Mouse (Mus musculus): ENCODE results near the gene Cd24a. TPM values are rescaled to one million over a fixed set of nuclear protein-coding genes. Genes with fewer than 3 reads are reported as not detected.

Gene Cd24a
- 449 and 461 TPM in 2 replicates for polyA plus RNA-seq (2015; fragmentation: Nextera tagmentation; extraction: Ambion mirVana)

DNA sequence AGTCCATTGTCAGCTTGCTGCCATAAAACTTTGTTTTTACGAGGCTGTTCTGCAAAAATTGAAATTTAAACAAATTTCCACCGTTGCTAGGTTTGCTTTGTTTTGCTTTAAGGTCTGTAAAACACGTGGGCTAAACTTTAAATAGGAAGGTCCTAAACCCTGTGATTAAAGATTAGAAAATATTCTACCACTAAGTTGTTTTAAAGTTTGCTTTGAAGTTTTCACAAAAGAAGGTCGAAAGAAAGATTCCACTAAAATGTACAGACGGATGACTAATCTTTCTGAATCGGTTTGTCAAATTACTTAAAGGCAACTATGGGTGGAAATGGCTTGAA lies at the start of gene Cd24a:
Gene Cd24a, plus strand, starts transcription at position 288 of the 335 bp plus-strand sequence.
- TF ChIP-seq CTCF (IDR thresholded peaks at IDR 0.05; ENCODE audit: low read depth), result no peak
- TF ChIP-seq EP300 (IDR thresholded peaks at IDR 0.05; ENCODE audit: low read depth), result no peak
- Histone ChIP-seq H3K4me1 (ENCODE audit: insufficient read depth) (peaks cover 24% of the 10 kb centered on the region), H3K27ac (ENCODE audit: low read depth) (peak within 1 kb of the TSS; percentile 98), H3K36me3 (replicated peaks; ENCODE audit: insufficient read depth, low read length) (peaks cover 14% of the 10 kb centered on the region), H3K9ac (replicated peaks) (peak within 1 kb of the TSS; percentile 81), H3K4me2 (ENCODE audit: low read depth, low read length) (peak within 1 kb of the TSS; percentile 96), H3K4me3 (ENCODE audit: low read depth, low read length) (peak within 1 kb of the TSS; percentile 90), H3K9me3 (ENCODE audit: low read length) (no peaks in the 10 kb centered on the region), H3K27me3 (ENCODE audit: insufficient read depth, low read length) (no peaks in the 10 kb centered on the region)
- under 1% methylated on average over 6 of the region's 6 CpGs for WGBS (ENCODE audit: insufficient replicate concordance)
- DNase-seq (no peak), ATAC-seq (no peak)

DNA sequence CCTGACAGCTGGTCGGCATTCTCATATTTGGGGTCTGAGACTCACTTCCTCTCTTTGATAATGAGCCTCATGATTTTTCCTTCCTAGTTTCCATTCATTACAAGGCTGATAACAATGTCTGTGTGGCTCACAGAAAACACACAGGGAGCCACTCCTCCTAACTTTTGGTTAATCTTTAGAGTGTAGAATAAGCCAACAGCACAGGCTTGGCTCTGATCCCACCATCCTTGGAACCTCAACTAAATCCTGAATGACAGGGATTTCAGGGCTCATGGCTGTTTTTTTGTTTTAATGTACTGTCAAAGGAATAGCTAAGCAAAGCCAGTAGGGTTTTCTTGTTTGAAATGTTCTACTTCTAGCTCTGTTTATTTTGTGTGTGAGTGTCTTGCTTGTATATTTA lies 43.7 kb upstream of the Cd24a start:
- Histone ChIP-seq H3K27me3 (ENCODE audit: insufficient read depth, low read length) (no peaks in the 10 kb centered on the region), H3K9ac (replicated peaks) (no peak overlapping the region), H3K4me1 (ENCODE audit: insufficient read depth) (peaks cover 14% of the 10 kb centered on the region), H3K4me3 (ENCODE audit: low read depth, low read length) (no peak overlapping the region), H3K36me3 (replicated peaks; ENCODE audit: insufficient read depth, low read length) (peaks cover 26% of the 10 kb centered on the region), H3K27ac (ENCODE audit: low read depth) (no peak overlapping the region), H3K9me3 (ENCODE audit: low read length) (no peaks in the 10 kb centered on the region), H3K4me2 (ENCODE audit: low read depth, low read length) (no peak overlapping the region)
- DNase-seq (no peak), ATAC-seq (no peak)
- TF ChIP-seq CTCF (IDR thresholded peaks at IDR 0.05; ENCODE audit: low read depth), result no peak
- TF ChIP-seq EP300 (IDR thresholded peaks at IDR 0.05; ENCODE audit: low read depth), result no peak
- 31% methylated on average over 1 of the region's 1 CpGs for WGBS (ENCODE audit: insufficient replicate concordance)

DNA sequence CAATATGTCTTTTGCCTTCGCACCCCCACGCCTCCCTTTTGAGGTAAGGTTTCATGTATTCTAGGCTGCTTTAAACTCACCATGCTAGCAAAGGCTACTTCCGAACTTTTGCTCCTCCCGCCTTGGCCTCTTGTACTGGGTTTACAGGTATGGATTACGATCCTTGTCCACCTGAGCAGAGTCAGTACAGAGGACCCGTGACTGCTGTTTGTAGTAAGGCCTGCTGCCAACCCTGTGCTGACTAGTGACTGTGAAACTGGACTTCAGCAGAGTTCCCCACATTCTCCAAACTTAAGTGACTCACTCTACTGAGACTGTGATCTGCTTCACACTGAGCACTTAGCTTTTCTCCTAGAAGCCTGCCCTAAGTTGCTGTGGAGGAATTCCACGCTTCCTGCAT lies 40.4 kb upstream of the Cd24a start:
- H3K27me3 ChIP-seq (ENCODE audit: insufficient read depth, low read length), result no peaks in the 10 kb centered on the region
- no peaks in the 10 kb centered on the region for H3K9me3 ChIP-seq (ENCODE audit: low read length)
- 83% methylated on average over 7 of the region's 7 CpGs for WGBS (ENCODE audit: insufficient replicate concordance)
- peaks cover 10% of the 10 kb centered on the region; the same call in 1 of the 2 replicates for H3K36me3 ChIP-seq (replicated peaks; ENCODE audit: insufficient read depth, low read length)
- H3K4me1 ChIP-seq (ENCODE audit: insufficient read depth), result peaks cover 21% of the 10 kb centered on the region
- TF ChIP-seq EP300 (IDR thresholded peaks at IDR 0.05; ENCODE audit: low read depth), result no peak
- no peak for TF ChIP-seq CTCF (IDR thresholded peaks at IDR 0.05; ENCODE audit: low read depth)
- H3K4me2 ChIP-seq (ENCODE audit: low read depth, low read length), result no peak overlapping the region
- H3K9ac ChIP-seq (replicated peaks), result no peak overlapping the region
- no peak overlapping the region for H3K4me3 ChIP-seq (ENCODE audit: low read depth, low read length)
- DNase-seq, result no peak
- H3K27ac ChIP-seq (ENCODE audit: low read depth), result peak overlapping the region; percentile 44
- ATAC-seq, result no peak

DNA sequence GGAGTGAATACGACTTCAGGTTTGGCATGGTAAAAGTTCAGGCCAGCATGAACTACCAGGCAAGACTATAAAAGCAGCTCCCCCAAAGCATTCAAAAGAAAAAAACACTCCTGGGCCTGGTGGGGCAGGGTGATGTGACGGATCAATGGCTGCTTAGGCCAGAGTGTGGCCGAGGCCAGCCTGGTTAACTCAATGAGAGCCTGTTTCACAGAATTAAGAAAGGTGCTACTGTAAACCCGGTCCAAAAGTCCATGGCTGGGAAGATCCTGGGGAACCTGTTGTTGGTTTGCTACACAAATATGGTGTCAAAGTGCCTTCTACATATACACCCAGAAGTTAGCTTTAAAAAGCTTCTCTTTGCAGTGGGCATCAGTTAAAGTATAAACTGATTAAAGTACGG lies 39.3 kb upstream of the Cd24a start:
- 72% methylated on average over 5 of the region's 5 CpGs for WGBS (ENCODE audit: insufficient replicate concordance)
- 0 out of 2 replicates have a peak, but pooled peaks cover 4% of the 10 kb centered on the region for H3K36me3 ChIP-seq (replicated peaks; ENCODE audit: insufficient read depth, low read length)
- peak overlapping the region; percentile 69; the same call in 1 of the 2 replicates for H3K4me2 ChIP-seq (ENCODE audit: low read depth, low read length)
- H3K4me1 ChIP-seq (ENCODE audit: insufficient read depth), result peaks cover 21% of the 10 kb centered on the region
- no peaks in the 10 kb centered on the region for H3K27me3 ChIP-seq (ENCODE audit: insufficient read depth, low read length)
- no peak overlapping the region for H3K4me3 ChIP-seq (ENCODE audit: low read depth, low read length)
- H3K9ac ChIP-seq (replicated peaks), result no peak overlapping the region
- no peaks in the 10 kb centered on the region for H3K9me3 ChIP-seq (ENCODE audit: low read length)
- peak overlapping the region; percentile 44 for H3K27ac ChIP-seq (ENCODE audit: low read depth)
- DNase-seq (no peak), ATAC-seq (no peak)
- no peak for TF ChIP-seq CTCF (IDR thresholded peaks at IDR 0.05; ENCODE audit: low read depth)

DNA sequence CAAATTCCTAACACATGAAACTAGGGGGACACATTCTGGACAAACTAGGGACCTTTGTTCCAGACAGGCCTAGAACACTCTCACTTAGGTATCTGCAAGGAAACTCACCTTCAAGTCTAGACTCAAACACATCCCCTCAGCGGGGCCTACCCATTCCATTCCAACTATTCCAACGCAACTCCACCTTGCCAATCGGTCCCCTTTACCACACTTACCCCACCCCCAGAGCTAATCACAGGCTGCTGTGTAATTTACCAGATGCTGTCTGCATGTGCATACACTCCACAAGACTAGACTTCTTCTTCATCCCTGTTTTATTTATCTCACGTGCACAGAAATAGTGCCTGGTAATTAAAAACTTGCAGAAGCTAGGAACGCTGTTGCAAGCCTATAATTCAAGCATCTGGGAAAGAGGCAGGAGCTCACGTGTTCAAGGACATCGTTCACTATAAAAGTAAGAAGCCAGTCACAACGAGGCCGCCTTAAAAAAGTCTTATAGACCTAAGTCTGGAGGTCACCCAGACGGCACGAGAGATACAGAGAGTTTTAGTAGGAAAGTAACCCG lies 38.3 kb upstream of the Cd24a start:
- Histone ChIP-seq H3K4me3 (ENCODE audit: low read depth, low read length) (peak overlapping the region; percentile 87), H3K36me3 (replicated peaks; ENCODE audit: insufficient read depth, low read length) (0 out of 2 replicates have a peak, but pooled peaks cover 4% of the 10 kb centered on the region), H3K27me3 (ENCODE audit: insufficient read depth, low read length) (no peaks in the 10 kb centered on the region), H3K9me3 (ENCODE audit: low read length) (no peaks in the 10 kb centered on the region), H3K4me2 (ENCODE audit: low read depth, low read length) (peak overlapping the region; percentile 69), H3K27ac (ENCODE audit: low read depth) (peak overlapping the region; percentile 90), H3K4me1 (ENCODE audit: insufficient read depth) (peaks cover 15% of the 10 kb centered on the region), H3K9ac (replicated peaks) (peak overlapping the region; percentile 92)
- ATAC-seq, result no peak
- TF ChIP-seq EP300 (IDR thresholded peaks at IDR 0.05; ENCODE audit: low read depth), result no peak
- TF ChIP-seq CTCF (IDR thresholded peaks at IDR 0.05; ENCODE audit: low read depth), result no peak
- WGBS (ENCODE audit: insufficient replicate concordance), result 18% methylated on average over 12 of the region's 12 CpGs
- DNase-seq, result no peak

DNA sequence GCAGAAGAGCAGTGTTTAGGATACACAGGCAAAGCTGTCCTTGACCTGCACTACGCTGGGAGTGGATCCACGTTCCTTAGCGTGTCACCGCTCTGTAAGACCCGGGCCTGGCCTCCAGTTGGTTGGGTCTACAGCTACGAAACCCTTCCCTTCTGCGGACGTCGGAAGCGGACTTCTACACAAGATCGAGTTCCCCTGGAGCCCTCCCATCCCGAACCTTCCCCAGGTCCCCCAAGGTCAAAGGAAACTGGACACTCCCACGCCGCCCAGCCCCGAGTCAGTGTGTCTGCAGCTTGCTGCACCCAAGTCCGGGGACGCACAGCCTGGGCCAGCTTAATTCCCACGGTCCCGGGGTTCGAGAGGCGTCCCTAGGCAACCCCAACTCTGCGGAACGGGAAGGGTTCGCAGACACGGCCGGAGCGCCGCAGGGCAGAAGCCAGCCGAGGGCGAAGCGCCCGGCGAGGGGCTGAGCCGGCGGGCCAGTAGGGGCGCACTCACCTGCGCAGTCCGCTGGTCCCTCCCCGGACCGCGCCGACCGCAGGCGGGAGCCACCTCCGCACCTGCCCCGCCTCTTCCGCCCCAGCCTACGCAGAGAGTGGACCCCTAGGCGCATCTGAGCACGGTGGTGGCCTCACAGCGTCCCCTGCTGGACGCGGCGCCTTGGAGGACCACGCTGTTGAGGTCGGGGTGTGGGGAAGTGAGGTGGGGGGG lies 37.5 kb upstream of the Cd24a start, which contains the start of gene 1700021F05Rik:
Gene 1700021F05Rik, minus strand, starts transcription at position 553 of the 711 bp plus-strand sequence.
- ATAC-seq, result peak; percentile 100
- Histone ChIP-seq H3K4me3 (ENCODE audit: low read depth, low read length) (peak within 1 kb of the TSS; percentile 87), H3K4me2 (ENCODE audit: low read depth, low read length) (peak within 1 kb of the TSS; percentile 69), H3K4me1 (ENCODE audit: insufficient read depth) (peaks cover 15% of the 10 kb centered on the region), H3K36me3 (replicated peaks; ENCODE audit: insufficient read depth, low read length) (0 out of 2 replicates have a peak, but pooled peaks cover 4% of the 10 kb centered on the region), H3K9me3 (ENCODE audit: low read length) (no peaks in the 10 kb centered on the region), H3K27me3 (ENCODE audit: insufficient read depth, low read length) (no peaks in the 10 kb centered on the region), H3K27ac (ENCODE audit: low read depth) (peak within 1 kb of the TSS; percentile 90), H3K9ac (replicated peaks) (peak within 1 kb of the TSS; percentile 92)
- 1% methylated on average over 46 of the region's 56 CpGs for WGBS (ENCODE audit: insufficient replicate concordance)
- peak; percentile 96 for DNase-seq
- TF ChIP-seq EP300 (IDR thresholded peaks at IDR 0.05; ENCODE audit: low read depth) (no peak), CTCF (IDR thresholded peaks at IDR 0.05; ENCODE audit: low read depth) (peak; percentile 90)
